Mouse (Mus musculus): ENCODE results near the gene Dtd1.
"Not testable (repeated sequence)": the region's sequence is repeated elsewhere in the genome, so short reads cannot be mapped to it uniquely, and the experiment has no call there.

The Dtd1 gene

DNA sequence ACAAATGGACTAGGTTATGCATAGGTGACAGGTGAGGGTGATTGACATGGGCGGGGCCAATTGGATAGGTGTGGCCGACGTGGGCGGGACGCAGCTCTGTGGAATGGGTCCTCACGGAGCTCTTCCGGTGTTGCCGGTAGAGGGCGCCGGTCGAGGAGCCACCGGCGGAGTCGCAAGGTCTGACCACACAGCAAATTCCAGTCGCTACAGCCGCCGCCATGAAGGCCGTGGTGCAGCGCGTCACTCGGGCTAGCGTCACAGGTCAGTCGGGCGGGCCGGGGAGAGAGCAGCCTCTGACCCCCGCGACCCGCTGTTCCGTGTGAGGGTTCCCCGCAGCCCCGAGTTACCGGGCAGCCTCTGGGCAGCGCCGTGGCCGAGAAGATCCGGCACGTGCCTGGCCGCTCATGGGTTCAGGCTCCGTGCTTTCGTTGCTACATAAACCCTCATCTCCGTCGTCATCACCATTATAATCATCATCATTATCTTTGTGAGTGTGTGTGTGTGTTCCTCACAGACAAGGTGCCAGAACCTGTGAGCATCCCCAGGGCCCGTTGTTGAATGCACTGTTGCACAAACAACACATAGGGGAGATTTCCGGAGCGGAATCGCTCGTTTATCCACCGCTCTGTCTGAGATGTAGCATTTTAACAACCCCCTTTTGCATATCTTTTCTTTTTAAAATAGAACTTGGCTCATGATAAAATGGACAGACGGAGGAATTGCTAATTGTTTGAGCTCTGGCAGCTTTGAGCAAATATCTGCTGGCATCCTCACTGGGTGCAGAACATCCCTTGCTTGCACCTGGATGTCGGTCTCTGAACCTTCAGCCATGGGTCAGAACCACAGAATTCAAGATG lies at the start of gene Dtd1:
Gene Dtd1 (plus strand): TSS at position 67 of the 857 bp plus-strand sequence.
- DNase-seq (ENCODE audit: extremely low spot score, low spot score), result peak; percentile 87

DNA sequence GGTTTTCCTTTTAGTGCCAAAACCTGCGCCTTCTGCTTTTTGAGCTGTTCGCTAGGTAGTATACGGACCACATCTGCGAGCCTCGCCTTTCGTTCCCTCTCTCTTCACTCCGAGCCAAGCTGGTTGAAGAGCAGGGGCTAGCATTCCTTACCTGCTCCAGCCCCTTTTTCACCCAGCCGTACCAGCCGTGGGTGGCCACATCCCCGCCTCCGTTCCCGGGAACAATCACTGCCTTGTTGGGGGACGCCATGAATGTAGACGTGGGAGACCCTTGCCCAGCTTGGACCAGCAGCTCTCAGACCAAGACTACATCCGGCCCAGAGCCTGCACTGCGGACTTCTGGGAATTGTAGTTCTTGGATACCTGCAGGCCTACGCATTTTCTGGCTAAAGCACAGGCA lies 49.2 kb upstream of the Dtd1 start, which contains the start of gene Rbbp9:
Gene Rbbp9 (minus strand): TSS at position 341 of the 400 bp plus-strand sequence.
- peak; percentile 79 for DNase-seq (ENCODE audit: extremely low spot score, low spot score)

DNA sequence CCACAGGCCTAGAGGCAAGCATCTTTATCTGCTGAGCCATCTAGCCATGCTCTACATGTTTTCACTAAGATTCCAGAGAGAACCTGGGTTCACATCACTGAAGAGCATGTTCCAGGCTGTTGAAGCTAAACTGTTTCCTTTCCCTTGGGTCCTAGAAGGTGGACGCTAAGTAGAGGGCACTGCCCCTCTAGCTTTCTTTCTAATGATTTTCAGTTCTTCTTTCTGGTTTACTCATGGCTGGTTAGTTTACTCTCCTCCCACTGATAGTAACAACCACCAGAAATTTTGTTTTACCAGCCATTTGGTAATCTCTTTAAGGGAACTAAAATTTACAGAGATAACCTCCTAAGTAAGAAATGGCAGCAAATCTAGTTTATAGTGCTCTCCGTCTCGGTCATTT lies 45.8 kb upstream of the Dtd1 start:
- no peak for DNase-seq (ENCODE audit: extremely low spot score, low spot score)

DNA sequence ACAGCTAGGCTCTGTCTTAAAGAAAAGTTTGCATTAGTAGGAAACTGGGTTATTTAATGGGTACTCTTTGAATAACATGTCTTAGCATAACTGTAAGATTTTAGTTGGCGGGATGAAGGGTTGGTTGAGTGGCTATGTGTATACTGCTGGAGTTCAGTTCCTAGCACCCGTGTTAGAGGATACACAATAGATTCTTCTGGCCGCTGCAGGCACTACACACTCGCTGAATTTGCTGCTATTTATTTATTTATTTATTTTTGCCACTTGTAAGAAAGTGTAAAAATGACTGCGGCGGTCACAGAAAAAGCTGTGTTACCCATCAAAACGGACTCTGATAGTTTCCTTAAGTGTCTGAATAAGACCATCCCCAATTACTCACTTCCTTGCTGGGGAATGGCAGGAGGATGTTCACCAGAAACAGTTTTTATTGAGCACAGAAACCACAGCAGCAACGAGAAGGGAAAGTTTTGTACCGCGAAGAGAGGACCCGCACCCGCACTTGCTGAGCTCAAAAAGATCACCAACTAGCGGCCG lies 44.3 kb upstream of the Dtd1 start:
- DNase-seq (ENCODE audit: extremely low spot score, low spot score), result no peak

DNA sequence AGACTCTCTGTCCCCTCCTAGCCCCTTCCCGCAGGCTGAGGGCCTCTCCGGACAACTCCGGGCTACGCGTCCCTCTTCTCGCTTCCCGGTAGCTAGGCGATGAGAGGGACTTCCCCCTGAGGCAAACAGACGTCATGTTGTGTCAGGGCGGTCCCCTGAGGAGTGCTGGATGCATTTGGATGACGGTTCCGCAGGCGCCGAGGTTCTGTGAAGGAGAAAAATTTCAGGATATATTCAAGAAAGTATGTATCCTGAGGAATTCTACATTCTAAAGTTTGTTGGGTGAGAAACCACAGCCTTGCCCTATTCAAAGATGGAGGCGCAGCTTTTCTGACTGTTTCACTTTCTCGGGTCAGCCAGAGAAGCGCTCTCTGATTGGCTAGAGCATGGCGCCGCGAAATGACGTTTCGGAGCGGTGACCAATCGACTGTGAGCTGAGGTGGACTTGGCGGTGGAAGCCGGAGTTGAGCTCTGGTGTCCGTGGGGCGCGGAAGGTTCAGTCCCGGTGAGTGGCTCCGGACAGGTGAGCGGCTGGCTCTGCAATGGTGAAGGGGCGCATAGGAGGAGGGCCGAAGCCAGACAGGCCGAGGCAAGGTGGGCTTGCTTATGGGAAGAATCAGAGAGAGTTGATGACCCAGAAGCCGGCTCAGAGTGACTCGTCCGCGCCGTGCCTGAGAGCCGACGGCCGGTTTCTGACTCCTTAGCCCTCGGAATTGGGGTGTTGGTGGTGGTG lies 43.7 kb upstream of the Dtd1 start, which contains the start of gene Sec23b:
Gene Sec23b (plus strand): TSS at position 410 of the 733 bp plus-strand sequence.
- DNase-seq (ENCODE audit: extremely low spot score, low spot score), result peak; percentile 90

DNA sequence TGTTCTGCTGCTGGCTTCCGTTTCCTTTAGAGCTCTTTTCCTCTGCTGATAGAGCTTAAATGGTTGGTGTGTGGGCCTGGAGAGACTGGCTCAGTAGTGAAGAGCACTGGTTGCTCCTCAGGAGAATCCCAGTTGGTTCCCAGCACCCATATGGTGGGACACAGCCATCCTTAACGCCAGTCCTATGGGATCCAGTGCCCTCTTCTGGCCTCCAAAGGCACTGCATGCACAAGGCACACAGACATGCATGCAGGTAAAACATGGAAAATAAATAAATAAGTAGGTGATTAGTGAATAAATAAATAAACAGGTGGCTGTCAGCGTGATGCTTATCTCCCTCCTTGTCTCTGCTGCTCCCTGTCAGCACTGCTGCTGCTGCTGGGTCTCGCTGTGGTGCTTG lies 11.0 kb upstream of the Dtd1 start:
- DNase-seq (ENCODE audit: extremely low spot score, low spot score), result no peak

DNA sequence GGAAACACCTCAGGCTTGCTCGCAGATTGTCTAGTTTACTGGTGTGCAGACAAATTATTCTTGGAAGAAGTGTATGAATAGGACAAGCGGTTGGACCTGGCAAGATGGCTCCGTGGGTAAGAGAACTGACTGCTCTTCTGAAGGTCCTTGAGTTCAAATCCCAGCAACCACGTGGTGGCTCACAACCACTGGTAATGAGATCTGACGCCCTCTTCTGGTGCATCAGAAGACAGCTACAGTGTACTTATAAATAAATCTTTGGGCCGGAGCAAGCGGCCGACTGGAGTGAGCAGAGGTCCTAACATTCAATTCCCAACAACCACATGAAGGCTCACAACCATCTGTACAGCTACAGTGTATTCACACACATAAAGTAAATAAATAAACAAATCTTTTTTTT lies 6.7 kb upstream of the Dtd1 start:
- DNase-seq (ENCODE audit: extremely low spot score, low spot score), result not testable (repeated sequence)

DNA sequence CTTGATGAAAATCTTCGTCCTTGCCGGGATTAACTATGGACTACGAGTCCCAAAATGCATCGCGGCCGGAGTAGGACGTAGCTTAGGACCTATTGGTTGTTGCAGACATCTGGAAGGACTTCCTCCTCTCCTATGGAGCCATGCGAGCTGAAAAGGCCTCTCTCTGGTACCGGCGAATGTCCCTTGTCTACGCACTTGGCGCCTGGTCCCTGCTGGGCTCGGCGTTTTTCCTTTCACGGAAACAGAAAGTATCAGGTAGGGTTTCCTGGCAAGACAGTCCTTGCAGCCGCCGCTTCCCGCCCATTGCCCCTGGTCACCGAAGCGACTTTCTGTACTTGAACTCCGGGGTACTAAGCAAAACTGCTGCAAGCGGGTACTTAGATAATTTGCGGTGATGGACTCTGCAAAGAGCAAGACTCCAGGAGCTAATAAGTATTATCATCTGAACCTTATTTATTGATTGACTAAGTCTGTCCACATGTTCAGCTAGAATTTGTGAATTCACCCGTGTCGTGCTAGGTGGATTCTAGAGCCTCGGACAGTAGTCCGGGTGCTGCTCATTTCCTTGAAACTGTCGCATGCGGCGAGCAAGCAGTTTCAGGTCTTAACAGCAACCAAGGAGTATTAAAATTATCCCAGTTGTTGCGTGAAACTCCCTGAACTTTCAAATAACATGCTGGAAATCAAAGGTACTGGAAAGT lies 5.6 kb upstream of the Dtd1 start, which contains the start of gene Smim26:
Gene Smim26 (plus strand): TSS at position 104 of the 701 bp plus-strand sequence.
- DNase-seq (ENCODE audit: extremely low spot score, low spot score), result peak; percentile 76

DNA sequence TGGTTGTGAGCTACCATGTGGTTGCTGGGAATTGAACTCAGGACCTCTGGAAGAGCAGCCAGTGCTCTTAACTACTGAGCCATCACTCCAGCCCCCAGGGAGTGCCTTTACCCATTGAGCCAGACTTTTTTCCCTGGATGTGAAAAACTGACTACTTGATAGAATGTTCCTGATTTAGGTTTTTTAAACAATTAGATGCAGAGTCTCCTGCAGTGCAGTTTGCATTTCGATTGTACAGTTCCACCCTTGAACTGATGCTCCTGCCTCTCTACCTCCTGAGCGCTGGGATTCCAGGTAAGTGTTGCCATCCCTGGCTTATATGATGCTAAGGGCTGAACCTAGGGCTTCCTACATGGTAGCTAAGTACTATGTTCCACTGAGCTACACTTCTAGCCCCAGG lies 1.7 kb upstream of the Dtd1 start:
- no peak for DNase-seq (ENCODE audit: extremely low spot score, low spot score)

DNA sequence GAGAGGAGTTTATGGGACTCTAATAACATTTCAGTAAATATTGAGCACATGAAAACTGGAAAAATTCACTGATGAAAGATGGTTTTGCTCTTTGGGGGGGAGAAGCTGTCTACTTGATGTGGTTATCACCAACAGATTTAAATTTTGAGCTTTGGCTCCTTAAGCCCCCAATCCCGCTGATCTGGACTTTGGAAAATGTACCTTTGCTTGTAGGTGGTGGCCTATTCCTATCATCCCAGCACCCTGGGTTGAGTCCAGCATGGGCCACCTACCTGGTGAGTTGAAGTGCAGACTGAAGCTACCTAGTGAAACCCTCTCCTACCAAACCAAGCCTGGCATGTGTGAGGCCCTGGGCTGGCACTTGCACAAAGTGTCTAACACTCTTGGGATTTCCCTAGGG lies 1.9 kb downstream of the Dtd1 start:
- DNase-seq (ENCODE audit: extremely low spot score, low spot score), result no peak

DNA sequence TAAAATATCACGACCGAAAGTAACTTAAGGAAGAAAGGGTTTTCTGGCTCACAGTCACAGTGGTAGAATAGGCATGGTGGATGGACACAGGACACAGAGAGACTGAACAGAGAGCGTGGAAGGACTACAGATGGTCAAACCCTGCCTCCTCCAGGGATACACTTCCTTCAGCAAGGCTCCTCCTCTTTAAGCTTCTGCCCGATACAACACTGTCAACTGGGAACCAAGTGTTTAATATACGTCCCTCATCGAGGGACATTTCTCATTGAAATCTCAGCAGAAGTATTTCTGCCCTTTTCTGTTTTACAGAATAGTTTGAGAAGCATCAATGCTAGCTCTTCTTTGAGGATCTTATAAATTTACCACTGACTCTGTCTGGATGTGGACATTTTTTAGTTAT lies 14.3 kb downstream of the Dtd1 start:
- DNase-seq (ENCODE audit: extremely low spot score, low spot score), result no peak

DNA sequence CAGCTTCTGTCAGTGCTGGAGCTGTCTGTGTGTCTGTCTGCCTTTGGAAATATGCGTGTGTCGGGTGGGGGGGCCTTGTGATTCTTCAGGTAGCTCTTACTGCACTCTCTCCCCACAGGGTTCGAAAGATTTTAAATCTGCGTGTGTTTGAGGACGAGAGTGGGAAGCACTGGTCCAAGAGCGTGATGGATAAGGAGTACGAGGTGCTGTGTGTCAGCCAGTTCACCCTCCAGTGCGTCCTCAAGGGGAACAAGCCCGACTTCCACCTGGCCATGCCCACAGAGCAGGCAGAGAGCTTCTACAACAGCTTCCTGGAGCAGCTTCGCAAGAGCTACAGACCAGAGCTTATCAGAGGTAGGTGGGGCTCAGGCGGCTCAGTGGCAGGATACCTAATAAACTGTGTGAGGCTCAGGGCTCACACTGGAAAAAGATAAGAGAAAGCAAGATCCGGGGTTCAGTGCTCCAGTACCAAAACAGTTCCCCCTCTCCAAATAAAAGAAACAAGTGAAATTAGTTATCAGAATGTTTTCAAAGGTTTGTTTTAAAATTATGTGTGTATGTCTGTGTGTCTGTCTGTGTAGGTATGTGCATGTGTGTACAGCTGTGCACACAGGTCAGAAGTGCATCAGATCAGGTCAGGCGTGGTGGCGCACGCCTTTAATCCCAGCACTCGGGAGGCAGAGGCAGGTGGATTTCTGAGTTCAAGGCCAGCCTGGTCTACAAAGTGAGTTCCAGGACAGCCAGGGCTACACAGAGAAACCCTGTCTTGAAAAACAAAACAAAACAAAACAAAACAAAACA lies 17.6 kb downstream of the Dtd1 start:
- DNase-seq (ENCODE audit: extremely low spot score, low spot score), result no peak

DNA sequence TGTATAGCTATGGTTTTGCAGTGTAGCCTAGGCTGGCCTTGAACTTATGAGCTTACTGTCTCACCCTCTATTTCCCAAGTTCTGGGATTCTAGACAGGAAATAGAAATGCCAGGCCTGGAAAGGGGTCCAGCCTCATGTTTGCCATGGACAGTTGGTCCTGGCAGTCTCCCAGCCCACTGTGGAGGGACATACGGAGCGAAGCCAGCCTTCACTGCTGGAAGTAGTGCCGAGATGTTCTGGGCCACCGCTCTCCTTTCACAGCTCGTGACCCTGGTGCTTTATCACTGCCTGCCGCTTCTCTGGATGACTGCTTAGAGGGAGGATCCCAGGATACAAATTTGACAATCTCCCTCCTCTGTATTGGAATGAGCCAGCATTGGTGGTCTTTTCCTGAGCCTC lies 21.8 kb downstream of the Dtd1 start:
- no peak for DNase-seq (ENCODE audit: extremely low spot score, low spot score)

DNA sequence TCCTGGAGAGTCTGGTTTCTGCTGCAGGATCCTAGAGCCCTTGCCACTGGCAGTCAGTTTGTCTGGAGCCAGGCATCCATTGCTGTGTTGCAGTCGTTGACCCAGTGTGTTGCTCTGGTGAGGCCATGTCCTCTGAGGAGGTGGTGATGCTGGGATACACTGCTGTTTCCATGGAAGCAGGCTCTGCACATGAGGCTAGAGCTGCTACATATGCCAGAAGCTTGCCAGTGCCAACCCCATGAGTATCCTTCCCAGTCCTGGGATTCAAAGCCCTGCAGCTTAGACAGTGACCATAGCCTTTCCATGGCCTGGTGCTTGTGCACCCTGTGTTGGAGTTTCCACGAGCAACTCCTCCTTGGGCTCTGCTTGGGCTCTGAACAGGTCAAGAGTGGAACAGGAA lies 33.9 kb downstream of the Dtd1 start:
- no peak for DNase-seq (ENCODE audit: extremely low spot score, low spot score)

DNA sequence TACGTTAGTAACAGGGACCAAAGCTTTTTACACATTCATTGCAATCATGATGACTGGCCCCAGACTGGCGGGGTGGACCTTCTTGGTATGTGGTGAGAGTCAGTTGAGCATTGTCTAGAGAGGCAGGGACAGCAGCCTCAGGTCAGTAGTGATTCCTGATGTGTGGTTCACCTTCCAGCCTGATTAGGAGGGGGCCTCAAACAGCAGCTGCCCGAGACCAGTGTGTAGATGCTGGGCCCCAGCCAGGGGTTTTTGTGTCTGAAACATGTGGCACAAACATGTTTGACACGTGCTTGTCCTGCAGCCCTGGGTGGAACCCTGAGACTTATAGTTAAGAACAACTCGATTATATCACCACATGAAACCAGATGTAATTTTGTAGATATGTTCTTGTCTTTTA lies 34.5 kb downstream of the Dtd1 start:
- no peak for DNase-seq (ENCODE audit: extremely low spot score, low spot score)

DNA sequence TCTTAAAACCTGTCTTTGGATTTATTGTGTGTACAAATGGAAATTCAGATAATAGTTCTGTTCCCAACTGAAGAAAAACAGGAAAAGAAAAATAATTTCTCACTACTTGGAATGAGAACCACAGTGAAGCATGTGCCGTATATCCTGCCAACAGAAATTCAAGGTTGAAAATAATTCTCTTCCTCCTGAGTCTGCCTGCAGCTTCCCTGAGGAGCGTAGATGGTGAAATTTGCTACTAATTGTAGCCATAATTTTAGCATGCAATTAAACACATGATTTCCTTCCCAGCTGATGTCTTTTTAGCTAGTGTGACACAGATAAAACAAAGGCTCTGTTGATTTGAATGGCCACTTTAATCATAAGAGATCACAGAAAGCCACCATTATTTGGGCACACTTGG lies 35.0 kb downstream of the Dtd1 start:
- DNase-seq (ENCODE audit: extremely low spot score, low spot score), result no peak

DNA sequence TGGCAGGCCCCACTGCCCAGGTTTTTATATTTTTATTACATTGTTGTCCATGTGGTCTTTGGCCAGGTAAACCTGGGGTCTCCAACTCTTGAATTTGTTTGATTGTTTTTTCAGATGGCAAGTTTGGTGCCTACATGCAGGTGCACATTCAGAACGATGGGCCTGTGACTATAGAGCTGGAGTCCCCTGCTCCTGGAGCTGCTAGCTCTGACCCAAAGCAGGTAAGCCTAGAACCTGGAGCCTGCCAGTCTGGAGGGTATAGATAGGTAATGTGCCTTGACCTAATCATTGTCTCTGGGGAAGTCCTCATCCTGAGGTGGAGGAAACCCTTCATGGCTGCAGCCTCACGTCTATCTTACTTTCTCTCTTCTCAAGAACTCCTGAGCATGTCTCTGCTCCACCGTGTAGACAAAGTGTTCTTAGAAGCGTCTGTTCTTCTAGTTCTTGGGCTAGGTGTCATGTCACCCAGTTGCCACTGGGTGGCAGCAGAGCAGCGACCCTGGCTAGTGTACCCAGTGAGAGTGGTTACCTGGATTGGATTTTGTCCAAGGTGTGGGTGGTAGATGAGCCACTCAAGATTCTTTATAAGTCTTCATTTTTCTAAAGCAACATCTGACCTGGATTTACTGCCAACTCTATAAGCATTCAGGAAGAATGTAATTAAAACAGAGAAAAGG lies 36.1 kb downstream of the Dtd1 start:
- peak; percentile 65 for DNase-seq (ENCODE audit: extremely low spot score, low spot score)

DNA sequence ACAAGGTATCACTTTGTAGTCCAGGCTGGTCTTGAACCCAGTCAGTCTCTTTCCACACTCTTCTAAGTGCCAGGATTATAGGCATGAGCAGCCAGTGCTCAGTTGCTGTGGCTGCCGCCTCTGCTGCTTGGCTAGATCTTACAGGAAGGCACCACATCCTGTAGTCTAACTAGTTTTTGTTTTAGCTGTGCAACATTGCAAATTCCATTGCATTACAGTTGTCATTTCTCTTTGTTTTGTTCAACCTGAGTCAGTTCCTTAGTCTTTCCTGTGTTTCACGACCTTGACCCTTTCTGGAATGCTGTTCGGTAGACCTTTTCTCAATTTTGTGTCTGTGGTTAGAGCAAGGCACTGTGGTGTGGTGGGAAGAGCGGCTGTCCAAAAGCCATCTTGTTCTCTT lies 37.5 kb downstream of the Dtd1 start:
- DNase-seq (ENCODE audit: extremely low spot score, low spot score), result no peak

DNA sequence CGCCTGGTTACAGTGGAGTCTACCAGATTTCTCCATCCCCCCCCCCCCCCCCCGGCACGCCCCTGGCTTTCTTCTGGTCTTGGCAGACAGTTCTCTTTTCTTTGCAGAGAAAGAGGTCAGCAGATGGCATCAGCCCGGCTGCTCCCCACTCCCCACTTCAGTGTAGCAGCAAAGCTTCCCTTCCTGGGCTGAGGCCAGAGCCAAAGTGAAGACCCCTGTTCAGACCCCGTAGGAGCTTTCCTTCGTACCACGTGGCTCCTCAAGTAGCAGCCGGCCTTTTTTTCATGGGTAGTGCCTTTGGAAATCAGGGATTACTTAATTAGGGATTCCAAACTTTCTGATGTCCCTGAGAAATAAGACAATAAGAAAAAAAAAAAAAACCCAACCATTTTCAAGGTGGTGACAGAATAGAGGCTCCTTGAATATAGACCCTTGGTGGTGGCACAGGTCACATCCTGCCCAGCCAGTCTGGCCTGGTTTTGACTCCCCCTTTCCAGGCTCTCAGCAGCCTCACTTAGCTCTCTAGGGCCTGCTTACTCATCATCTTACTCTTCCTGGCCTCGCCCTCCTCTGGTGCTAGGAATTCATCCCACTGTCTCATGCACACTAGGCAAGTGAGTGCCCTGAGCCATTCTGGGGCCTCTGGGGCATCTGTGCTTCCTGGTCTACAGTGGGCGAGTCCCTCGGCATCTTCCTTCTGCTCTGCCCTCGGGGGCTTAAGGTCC lies 38.1 kb downstream of the Dtd1 start:
- DNase-seq (ENCODE audit: extremely low spot score, low spot score), result no peak

DNA sequence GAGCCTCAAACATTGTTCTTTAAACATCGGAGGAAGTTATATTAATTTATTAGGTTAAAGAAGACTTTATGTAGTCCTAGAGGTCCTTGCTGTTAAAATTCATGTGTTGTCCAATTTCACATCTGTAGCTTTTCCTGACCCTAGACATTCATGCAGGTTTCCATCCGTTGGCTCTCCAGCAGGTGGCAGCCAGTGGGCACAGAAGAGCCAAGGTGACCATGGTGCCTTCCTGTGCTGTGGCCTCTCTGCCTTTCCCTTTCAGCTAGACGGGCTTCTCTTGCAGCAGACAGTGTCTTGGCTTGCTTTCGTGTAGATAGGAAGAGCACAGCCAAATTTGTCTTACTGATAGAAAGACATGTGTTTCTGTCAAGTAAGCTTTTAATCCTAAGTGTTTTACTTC lies 39.0 kb downstream of the Dtd1 start:
- no peak for DNase-seq (ENCODE audit: extremely low spot score, low spot score)

Data from neural tube, embryonic 10.5 days (tissue).